Mouse (Mus musculus) left cerebral cortex, postnatal 14 days (tissue): ENCODE measurements around the gene Psmb11. TPM values are rescaled to one million over a fixed set of nuclear protein-coding genes. Genes with fewer than 3 reads are reported as not detected.

Experiments
- DNase-seq, 2 experiments: peaks; one replicate each; pipeline ENCODE4 v3.0.0; 2021 to 2022; ENCODE audit warnings: low spot score in 2 of 2, mixed read lengths in 1 of 2
- intact Hi-C: fragments of 180-260 bp; cut with DNase I; formaldehyde crosslinking; loops from one replicate; pipeline ENCODE4 v1.15.1; 2025
- total RNA-seq, 2 experiments: library from RNA; stranded (reverse); gene quantifications; 2 replicates each; pipeline ENCODE4 v1.2.3; 2021

Gene Psmb11
- total RNA-seq, 2 experiments from 2014 or later = 0.30 TPM; not detected in 1

DNA sequence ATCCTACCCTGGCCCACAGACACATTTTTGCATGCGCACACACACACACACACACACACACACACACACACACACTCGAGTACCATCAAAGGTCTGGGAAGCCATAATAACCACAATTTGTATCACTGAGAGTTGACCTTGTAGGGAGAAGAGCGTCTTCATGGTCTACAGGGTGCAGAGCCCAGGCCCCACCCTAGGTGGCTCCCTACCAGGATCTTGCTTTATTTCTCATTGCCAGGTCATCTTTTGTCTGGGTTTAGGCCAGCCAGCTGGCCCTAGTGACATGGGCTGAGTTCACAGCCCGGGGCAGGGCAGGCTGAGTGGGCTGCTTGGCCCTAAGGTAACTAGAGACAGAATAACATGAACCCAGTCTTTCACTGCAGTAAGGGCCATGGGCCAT lies 12.9 kb downstream of the Psmb11 start:
- intact Hi-C loops = no loop called here
- DNase-seq = no peak

DNA sequence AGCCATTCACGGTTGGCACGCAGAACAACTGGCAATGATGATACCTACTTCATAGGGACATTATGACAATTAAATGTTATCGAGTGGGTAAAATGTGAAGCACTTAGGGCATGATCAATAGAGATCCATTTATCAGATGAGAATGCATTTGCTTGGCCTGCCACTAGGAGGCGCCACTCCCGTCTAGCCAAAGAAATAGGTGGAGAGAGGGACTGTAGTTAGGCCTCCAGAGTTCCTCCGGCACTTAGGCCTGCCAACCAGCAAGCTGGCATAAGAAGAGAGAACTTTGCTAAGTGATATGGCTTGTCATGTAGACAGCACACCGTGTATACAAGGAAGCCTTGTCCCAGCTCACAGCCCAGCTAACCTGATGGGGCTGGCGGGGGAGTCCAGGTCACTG lies 15.7 kb downstream of the Psmb11 start:
- intact Hi-C loops = loop anchor here (5.0 kb wide), 1 partner anchor 575 kb away; no protein-coding TSS in a partner anchor
- no peak for DNase-seq

DNA sequence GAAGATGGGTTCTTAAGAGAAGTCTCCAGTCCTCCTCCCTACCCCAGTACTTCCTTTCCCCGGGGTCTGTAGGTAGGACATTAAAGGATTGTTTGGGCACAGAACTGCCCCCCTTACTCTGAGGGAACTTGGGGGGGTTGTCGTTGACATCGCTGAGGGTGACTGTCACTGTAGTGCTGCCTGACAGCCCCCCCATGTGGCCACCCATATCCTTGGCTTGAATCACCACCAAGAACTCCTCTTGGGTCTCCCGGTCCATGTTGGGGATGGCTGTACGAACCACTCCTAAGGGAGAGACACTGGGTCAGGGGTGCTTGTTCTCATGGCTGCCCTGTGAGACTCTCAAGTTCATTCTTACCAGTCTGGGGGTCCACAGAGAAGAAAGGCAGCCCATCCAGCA lies 17.0 kb downstream of the Psmb11 start:
- DNase-seq = peak; percentile 53 to 61
- intact Hi-C loops = loop anchor here (5.0 kb wide), 1 partner anchor 576 kb away; no protein-coding TSS in a partner anchor

DNA sequence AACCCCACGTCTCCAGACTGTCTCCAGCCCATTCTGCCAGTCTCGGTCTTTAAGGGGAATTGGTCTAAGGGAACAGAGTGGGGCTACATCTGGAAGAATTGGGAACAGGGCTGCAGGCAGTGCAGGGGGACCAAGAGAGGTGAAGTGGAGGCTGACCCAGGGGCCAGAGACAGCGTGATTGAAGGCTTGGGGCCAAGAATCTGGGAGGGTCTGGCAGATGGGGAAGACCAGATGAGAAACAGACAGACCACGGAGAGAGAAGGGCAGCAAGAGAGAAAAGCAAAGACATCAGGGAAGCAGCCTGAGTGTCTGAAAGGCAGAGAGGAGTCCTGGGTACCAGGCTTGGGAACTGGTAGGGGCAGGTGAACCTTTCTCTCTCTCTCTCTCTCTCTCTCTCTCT lies 18.9 kb downstream of the Psmb11 start:
- DNase-seq = no peak
- intact Hi-C loops = loop anchor here (5.0 kb wide), 2 partner anchors 113 to 413 kb away; no protein-coding TSS in a partner anchor

DNA sequence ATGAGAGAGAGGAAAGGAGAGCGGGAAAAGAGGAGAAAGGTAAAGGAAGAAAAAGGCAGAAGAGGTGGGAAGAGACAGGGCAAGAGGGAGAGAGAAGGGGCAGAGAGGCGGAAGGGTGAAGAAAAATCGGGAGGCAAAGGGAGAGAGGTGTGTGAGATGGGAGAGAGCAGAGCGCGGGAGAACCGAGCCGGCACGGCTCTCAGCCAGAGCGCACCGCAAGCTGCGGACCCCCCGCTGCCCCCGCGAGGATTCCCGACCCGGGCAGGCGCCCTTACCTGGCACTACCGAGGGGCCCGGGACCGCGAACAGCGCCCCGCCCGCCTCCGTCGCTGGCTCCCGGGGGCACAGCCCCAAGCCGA lies 19.7 kb downstream of the Psmb11 start, which contains the start of gene Gm17606:
Gm17606 (plus strand) TSS at position 7 of the 359 bp plus-strand sequence.
- intact Hi-C loops = loop anchor here (5.0 kb wide), 2 partner anchors 114 to 414 kb away; no protein-coding TSS in a partner anchor

DNA sequence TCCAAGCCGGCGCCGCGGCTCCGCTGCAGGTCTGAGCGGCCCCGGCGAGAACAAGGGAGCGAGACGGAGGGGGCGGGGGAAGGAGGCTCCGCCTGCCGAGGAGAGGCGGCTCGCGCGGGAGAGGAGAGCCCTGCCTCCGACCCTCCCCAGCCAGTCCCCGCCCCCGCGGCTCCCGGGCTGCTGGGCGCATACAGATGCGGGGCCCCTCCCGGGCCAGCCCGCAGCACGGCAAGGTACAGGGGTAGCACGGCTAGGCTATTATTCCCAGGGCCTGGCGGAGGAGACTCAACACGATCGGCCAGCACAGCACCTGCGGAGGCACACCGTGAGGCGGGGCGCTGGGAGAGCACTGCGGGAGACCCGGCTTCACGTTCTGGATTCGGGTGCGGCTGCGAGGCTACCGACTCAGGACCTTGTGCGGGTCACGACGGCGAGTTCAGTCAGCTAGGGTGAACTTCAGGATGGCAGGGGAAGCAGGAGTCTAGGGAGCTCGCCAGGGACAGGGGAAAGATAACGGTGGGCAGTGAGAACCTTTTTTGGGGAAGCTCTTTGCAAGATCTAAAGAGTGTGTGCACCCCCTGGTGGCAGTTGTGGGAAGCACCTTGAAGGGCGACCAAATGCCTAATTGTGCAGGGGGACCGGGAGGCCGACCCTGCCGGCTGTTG lies 20.2 kb downstream of the Psmb11 start, which contains the start of gene Cdh24:
Cdh24 (minus strand) TSS at position 60 of the 665 bp plus-strand sequence.
- intact Hi-C loops = loop anchor here (5.0 kb wide), 2 partner anchors 114 to 414 kb away; no protein-coding TSS in a partner anchor
- DNase-seq = peak; percentile 90 to 91

More for the DNA sequence above, 19.7 kb downstream of the Psmb11 start, which contains the start of gene Gm17606:
- DNase-seq = no peak

DNA sequence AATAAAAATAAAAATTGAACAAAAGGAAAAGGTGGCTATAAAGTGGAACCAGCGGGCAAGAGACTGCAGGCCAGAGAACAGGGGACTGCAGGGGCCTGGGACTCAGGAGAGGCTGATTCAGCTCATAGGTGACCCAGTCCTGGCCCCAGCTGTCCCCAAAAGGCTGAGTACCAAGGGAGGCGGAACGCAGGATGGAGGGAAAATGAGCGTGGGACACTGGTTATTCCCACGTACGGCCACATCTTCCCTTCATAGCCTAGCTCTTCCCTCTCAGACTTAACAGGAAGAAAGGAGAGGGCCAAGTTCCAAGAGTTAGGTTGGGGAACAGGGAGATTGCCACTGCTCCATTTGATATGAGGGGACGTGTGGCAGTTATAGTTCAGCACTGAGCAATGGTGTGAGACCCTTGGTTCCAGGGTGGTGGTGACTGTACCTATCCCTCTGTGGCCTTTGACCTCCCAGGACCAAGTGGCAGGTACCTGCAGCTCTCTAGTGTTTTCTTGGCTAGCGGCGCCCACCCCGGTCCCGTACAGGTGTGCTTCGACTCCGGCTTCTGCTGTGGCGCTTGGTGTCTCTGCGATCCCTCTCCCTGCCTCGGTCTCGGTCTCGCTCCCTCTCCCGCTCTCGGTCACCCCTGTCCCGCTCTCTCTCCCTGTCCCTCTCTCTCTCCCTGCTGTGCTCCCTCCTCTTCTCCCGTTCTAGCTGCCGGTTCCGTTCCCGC lies 21.2 kb downstream of the Psmb11 start:
- intact Hi-C loops = loop anchor here (1.0 to 5.0 kb wide), 3 partner anchors 73 to 415 kb away; no protein-coding TSS in a partner anchor
- no peak for DNase-seq

DNA sequence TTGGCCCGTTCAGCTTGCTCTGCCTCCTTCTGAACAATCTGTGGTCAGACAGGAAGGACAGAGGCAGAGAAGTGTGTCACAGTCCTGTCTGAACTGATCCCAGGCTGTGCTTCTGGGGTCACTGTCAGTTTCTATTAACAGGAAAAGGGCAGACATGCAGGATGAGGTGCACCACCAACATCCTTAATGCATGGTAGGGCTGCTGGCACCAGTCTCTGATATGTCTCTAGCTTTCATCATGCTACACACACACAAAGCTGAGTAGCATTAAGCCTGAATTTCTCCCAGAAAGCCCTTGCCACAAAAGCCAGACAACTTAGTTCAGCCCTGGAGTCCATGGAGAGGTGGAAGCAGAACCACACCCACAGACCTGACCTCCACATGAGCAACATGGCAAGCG lies 21.8 kb downstream of the Psmb11 start:
- intact Hi-C loops = loop anchor here (5.0 kb wide), 2 partner anchors 116 to 416 kb away; no protein-coding TSS in a partner anchor

DNA sequence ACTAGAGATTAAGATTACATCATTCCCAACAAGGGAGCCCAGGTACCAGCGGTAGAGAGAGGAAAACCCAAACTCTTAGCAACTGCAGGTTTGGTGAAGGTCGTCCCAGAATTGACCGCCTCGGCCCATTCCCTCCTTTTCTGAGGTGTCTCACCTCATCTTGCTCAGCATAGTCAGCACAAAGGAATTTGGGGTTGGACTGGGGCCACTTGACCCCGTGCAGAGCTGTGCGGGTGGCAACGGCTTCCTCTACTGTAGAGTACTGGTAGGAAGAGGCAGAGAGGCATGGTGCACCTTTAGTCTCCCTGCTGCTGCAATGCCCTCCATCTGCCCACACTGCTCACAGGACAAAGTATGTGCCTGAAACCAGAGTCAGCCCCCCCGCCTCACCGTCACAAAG lies 23.1 kb downstream of the Psmb11 start:
- intact Hi-C loops = loop anchor here (5.0 kb wide), 2 partner anchors 117 to 417 kb away; no protein-coding TSS in a partner anchor
- no peak for DNase-seq

More for the DNA sequence above, 21.8 kb downstream of the Psmb11 start:
- DNase-seq = no peak

DNA sequence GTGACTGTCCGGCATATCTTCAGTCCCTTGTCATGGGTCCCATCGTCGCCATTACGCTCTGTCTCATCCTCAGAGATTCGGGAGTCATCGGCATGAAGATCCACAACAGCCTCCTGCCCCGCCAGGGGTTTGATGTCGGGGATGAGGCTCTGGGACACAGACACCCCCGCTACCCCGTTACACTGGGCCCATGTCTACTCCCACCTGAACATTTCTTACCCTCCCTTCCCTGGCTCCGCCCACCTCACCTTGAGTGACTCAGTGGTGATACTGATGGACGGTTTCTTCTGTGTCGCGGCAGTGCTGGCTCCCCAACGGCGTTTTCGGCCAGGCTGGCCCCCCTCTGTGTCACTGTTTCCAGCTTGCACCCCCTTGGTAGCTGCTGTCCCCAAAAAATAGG lies 25.2 kb downstream of the Psmb11 start:
- intact Hi-C loops = no loop called here
- DNase-seq = no peak

DNA sequence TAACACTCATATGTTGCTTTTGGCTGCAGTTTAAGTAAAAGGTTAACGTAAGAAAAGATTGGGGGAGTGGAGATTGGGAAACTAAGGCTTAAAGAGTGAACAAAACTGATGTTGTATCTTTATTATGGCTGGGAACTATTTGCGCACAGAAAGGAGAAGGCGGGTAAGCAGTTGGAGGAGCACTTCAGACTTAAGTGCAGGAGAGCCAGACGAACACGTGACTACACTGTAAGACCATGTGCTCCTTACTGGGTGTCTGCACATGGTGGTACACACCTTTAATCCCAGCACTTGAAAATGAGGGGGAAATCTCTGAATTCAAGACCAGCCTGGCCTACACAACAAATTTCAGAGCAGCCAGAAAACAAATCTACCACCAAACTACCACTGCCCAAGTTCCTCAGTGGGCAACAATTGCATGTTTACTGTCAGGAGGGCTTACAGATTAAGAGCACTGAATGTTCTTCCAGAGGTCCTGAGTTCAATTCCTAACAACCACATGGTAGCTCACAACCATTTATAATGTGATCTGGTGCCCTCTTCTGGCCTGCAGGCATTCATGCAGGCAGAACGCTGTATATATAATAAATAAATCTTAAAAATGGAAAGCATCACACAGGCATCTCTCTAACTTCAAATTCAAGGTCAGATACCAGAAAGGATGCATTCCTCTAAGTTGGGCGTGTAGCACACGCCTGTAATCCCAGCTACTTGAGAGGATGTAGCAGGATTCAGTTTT lies 25.8 kb downstream of the Psmb11 start:
- DNase-seq = no peak
- intact Hi-C loops = no loop called here

DNA sequence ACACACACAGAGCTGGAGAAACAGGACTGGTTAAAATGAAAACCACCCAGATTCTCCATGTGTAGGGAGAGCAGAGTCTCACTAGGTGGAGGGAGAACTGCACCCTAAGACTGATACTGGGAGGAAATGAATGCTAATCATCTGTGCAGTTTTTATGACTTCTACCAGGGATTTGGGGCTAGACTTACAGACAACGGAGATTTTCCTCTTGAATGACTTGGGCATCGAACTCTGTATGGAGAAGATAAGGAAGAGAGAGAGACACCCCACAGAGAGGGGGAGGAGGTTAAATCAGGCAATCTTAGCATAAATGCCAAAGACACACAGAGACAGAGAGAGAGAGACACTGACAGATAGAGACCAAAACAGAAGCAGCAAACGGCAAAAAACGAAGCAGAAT lies 26.7 kb downstream of the Psmb11 start:
- no peak for DNase-seq
- intact Hi-C loops = no loop called here

DNA sequence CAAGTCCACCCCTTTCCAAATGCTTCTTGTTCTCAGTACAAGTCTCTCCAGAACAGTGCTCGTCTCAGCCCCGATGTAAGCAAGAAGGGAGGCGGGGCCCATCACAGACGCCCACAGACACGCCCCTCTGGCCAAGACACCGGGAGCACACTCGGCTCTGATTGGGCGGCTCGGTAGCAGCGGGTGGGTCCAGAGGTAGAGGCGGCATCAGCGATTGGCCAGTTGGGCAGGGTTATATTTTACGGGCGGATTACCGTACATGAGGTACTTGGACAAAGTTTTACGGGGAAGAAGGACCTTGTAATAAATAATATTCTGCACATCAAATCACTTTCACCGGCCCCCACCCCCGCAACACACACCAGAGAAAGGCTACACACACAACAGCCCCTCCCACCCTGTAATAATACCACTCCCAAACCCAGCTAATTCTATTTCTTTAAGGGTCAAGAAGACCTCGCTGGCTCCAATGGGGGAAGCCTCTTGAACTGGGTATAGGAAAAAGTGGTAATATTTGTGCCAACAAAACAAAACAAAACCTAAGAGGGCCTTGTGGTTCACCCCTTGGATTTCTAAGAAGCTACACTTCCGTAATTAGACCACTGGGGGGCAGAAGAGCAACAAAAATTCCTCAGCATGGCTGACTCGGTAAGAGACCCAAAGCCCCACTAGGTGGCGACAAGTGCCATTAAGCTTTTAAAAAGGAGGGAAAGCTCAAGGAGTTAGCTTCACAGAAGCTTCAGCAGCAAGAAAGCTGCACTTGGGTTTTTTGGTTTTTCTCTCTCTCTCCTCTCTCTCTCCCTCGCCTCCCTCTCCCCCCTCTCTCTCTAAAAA lies 29.6 kb downstream of the Psmb11 start:
- intact Hi-C loops = loop anchor here (5.0 kb wide), 1 partner anchor 36 kb away; the partner anchor contains the start of genes 1700123O20Rik and Acin1
- peak; percentile 90 for DNase-seq

DNA sequence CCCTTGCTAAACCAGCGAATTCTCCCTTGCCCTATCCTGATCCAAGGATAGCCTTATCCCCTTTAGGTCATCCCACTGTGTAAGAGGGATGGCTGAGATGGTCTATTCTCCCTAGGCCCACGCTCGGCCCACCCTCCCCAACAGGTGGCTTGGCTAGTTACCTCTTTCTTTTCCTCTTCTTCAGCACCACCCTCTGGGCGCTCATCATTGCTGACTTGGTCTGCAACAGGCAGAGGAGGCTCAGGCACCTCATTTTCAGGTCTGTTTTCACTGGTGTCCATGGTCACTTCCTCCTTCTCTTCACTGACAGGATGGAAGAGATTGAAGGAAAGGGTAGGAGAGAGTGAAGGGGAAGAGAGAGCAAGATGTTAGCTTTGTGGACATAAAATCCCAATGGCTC lies 30.3 kb downstream of the Psmb11 start:
- DNase-seq = no peak
- intact Hi-C loops = loop anchor here (5.0 kb wide), 1 partner anchor 36 kb away; the partner anchor contains the start of genes 1700123O20Rik and Acin1

DNA sequence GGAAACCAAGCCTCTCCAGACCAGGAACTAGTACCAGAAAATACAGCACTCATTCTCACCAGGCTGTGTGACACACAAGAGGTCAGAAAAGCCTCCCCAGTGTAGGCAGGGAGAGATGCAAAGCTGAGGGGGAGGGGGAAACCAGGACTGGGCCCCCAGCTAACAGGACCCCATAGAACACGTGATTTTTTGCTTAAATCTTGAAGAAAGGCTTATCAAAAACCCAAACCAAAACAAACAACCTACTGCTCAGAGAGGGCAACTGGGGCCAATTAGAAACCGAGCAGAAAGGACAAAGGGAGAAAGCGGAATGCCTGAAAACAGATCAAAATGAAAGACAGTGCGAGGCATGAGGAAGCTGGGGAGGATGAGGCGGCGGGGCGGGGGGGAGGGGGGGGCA lies 31.6 kb downstream of the Psmb11 start:
- no peak for DNase-seq

DNA sequence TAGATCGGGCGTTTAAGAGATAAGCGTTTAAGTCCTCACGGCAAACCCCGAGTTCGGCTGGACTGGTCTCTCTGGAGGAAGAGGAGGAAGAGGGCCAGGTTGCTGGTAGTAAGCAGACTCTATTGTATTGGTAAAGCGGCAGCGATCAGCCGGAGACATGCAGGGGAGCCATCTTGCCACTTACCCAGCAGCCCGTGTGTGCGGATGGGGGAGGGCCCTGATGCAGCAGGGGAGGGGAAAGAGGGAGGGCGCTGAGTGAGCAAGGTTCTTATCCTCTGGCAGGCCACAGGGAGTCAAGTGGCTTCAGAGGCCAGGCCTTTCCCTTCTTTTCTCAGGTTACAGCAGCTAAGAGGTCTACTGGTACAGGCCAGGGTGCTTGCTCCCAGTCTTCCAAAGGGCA lies 32.3 kb downstream of the Psmb11 start:
- peak; percentile 83 to 86 for DNase-seq
- intact Hi-C loops = loop anchor here (5.0 kb wide), 1 partner anchor 34 kb away; the partner anchor contains the start of genes 1700123O20Rik and Acin1

More for the DNA sequence above, 31.6 kb downstream of the Psmb11 start:
- intact Hi-C loops = loop anchor here (5.0 kb wide), 1 partner anchor 35 kb away; the partner anchor contains the start of genes 1700123O20Rik and Acin1

DNA sequence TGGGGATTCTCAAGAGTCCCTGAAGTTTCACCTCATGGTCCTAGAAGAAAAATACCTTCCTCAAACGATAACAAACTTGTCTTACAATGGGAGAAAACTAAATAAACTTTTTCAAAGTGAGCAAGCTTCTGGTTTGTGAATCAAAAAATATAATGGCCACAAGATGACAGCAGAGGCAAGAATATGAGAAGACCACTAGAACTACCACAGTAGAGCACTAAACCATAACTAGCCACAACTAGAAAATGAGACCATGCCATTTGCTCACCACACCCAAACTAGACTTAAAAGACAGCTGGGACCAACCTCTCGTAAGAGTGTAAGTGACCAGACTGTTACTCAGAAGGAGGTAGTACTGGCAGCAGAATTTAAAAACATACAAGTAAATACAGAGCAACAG lies 38.8 kb downstream of the Psmb11 start:
- no peak for DNase-seq
- intact Hi-C loops = no loop called here

DNA sequence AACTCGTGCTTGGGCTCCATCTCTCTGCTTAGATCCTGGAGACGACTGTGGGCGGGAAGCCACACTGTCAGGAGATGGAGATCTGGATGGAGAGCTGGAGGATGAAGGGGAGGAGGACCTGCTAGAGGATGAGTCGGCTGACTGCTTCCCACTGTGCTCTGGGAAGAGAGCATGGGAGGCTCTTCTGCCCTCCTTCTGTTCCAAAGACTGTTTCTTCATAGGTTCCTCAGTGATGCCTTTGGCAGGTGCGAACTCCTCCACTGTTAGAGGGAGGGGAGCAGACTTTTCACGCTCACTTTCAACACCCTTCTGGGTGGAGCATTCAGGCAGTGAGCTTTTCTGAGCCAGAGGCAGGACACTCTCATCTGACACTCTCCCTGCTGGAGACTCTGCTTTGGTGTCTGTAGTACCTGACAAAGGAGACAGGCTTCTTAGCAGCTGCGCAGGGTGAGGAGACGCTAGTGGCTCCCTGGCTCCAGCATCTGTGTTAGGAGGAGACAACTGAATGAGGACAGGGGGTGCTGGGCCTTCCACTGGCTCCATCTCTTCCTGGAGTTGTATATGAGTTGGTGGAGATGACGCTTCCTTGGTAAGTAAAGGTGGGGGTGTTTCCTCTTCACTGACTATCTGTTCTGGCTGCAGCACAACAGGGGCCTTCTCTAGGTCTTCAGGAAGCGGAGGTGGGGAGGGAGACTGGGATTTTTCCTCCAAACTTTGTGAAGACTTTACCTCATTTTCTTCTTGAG lies 43.4 kb downstream of the Psmb11 start:
- no peak for DNase-seq
- intact Hi-C loops = no loop called here
